Mouse (Mus musculus) lung, postnatal 36 days (tissue): ENCODE measurements around the gene Ifng.
"Not testable (repeated sequence)": the region's sequence is repeated elsewhere in the genome, so short reads cannot be mapped to it uniquely, and the experiment has no call there.

Experiments
- DNase-seq: peaks from one replicate; pipeline ENCODE4 v3.0.0; 2022; ENCODE audit warnings: mixed read lengths

Ifng gene

GRCm38 (mm10) chr10:118440742-118441240, at the start of gene Ifng:
TSS of gene Ifng (plus strand) at chr10:118441046.
- DNase-seq: no peak

GRCm38 (mm10) chr10:118399917-118400316, 40.9 kb upstream of the Ifng start:
- no peak for DNase-seq

DNA sequence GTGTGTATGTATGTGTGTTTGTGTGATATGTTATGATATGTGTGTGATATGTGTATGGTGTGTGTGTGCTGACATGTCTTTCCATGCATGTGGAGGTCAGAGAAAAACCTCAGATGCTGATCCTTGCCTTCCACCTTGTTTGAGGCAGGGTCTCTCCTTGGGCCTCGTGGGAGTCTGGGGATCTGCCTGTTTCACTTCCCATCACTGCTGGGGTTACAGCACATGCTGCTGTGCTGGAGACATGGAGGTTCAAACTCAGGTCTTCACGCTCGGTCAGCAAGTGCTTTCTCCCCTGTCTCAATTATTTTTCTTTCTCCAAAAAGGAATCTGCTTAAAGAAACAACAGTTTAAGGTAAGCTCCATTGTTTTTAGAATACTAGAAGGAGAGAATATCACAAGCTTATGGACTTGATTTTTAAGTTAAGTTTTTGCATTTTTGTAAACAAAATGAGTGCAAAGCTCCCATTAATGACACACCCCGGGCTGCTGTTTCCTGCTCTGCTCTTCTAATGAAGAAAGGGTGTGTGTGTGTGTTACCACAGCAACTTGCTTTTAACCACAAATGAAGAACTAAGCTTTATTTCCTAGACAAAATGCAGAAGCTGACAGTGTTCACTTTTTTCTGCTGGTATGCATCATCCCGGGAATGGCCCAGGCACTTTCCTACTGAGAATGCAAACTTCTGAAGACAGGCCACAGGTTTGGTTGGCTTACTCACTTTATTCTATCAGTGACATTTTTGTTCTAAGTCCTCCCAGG, 34.2 kb upstream of the Ifng start:
- DNase-seq: peak; percentile 44

DNA sequence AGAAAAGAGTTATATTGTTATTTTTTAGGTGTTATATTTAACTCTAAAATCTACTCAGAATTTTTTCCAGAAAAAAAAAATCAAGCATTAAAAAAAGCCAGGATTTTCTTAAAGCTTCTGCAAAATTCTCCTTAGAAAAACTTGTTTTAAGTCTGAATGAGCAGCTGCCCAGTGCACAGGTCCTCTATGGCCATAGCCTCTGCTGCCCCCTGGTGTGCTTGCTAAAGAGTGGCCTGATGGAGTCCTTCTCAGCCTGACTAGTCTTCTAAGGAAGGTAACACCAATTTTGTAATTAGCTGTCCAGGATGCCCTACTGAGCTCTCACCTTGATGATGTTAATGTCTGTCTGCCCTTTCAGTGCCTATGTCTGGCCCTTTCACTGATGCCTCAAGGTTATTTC, 29.5 kb upstream of the Ifng start:
- peak; percentile 13 for DNase-seq

- DNase-seq: no peak
Measured at GRCm38 (mm10) chr10:118412774-118413173, 28.1 kb upstream of the Ifng start.

DNA sequence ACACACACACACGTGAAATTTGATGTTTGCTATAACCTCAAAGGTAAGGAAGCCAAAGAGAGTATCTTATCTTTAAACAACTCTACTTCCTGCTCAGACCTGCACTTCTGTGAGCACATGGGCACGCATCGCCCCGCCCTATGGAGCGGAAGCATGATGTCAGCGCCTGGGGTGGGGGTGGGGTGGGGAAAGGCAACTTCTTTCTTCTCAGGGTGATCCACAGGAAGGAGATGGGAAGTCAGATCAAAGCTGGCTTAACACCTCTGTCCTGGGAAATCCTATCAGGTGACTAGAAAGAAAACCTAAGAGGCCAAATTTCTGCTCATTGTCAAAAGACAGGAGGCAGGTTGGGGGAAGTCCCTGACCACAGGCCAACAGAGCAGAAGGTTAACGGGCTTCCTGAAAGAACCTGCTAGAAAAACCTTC, 21.8 kb upstream of the Ifng start:
- DNase-seq: peak; percentile 33

GRCm38 (mm10) chr10:118420896-118421295, 19.9 kb upstream of the Ifng start:
- DNase-seq: no peak

GRCm38 (mm10) chr10:118435501-118435900, 5.3 kb upstream of the Ifng start:
- no peak for DNase-seq

- peak; percentile 33 for DNase-seq
Measured at GRCm38 (mm10) chr10:118441898-118442297, 1.1 kb downstream of the Ifng start.

DNA sequence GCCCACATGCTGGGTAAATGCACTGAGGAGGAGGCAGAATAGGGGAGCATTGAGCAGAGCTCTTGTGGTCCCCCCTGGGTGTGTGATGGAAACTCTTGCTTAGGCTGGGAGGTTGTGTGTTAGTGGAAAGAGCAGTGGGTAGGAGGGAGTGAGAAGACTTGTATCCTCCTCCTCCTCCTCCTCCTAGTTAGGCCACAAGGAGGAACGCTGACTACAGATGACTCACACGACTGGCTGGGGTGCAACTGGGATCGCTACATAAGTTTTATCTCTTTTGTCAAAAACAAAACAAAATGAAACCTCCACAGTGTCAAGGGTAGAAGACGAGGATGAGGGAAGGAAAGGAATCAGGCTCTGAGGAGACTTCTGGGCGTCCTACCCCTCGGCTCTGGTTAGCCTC, 2.2 kb downstream of the Ifng start:
- no peak for DNase-seq

- DNase-seq: no peak
Measured at GRCm38 (mm10) chr10:118445021-118445420, 4.2 kb downstream of the Ifng start.

DNA sequence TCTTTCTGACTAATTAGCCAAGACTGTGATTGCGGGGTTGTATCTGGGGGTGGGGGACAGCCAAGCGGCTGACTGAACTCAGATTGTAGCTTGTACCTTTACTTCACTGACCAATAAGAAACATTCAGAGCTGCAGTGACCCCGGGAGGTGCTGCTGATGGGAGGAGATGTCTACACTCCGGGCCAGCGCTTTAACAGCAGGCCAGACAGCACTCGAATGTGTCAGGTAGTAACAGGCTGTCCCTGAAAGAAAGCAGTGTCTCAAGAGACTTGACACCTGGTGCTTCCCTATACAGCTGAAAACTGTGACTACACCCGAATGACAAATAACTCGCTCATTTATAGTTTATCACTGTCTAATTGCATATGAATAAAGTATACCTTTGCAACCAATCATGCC, 4.7 kb downstream of the Ifng start:
- no peak for DNase-seq

DNA sequence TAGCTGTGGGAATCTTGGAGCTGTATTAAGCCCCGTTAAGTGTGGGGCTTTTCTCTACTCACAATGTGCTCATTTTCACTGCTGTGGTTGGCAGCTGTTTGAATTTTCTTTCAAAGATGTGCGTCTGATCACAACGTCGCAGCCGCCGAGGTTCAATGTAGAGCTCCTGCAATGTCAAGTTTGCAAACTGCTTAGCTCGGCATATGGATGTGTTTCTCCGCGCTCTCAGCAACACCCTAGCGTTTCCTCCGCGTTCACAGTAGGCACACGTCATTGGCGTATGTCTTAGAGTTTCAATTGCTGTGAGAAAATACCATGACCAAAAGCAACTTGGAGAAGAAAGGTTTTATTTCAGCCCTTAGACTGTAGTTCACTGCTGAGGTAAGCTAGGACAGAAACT, 5.1 kb downstream of the Ifng start:
- DNase-seq: no peak

- DNase-seq: no peak
Measured at GRCm38 (mm10) chr10:118451747-118452146, 10.9 kb downstream of the Ifng start.

DNA sequence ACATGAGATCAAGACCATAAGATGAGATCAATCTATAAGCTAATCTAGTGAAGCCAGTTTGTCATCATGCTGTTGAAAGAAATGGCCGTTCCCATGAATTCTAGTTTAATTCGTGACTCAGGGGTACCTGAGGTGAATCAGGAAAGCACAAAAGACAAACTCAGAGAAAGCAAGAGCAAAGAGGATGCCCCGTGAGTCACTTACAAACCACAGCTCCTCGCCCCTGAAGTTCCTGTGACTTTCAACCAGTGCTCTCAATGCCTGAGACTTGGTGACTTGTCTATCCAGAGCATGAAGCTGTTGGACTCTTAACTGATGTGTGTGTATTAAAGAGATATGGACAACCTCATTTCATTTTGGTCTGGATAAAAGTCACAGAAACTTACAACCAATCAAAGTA, 17.9 kb downstream of the Ifng start:
- no peak for DNase-seq

DNA sequence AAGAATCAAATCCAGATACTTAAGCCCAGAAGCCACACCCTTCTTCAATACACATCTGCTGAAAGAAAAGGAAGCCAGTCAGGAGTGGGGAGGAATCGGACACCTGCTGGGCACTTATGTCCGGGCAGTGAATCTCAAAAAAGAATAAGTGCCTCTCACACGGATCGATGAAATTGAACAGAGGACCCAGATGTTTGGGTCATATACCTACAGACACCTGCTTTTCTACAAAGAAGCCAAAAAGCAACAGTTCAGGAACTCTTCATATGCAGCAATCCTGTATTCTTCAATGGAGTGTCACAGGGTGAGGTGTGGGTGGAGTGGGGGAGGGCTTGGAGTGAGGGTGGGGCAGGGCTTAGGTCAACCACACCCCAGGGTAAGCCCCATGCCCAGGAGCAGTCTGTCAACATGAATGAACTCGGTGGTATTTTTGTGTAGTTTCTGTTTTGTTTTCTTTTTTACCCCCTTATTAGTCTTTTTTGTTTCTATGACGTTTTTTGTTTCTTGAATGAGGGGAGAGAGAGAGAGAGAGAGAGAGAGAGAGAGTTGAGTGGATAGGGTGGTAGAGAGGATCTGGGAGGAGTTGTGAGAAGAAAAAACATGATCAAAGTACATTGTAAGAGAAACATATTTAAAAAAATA, 20.4 kb downstream of the Ifng start:
- no peak for DNase-seq

GRCm38 (mm10) chr10:118466481-118466880, 25.6 kb downstream of the Ifng start:
- peak; percentile 26 for DNase-seq

DNA sequence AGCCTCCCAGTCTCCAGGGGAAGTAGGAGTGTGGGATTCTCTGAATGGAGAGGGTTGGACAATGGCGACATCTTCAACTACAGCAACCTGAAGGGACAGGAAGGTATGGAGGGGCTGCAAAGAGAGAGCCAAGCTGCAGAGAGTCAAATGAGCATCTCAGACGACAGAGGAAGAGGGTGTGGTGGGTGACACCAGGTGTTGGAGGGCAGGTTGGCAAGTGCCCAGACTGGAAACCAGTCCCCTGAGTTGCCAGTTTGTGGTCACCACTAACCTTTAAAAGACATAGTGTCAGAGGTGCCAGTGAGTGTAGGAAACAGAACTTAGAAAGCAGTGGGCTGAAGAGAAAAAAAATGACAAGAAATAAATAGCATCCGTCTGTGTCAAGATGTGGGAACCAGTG, 28.2 kb downstream of the Ifng start:
- peak; percentile 14 for DNase-seq

- DNase-seq: no peak
Measured at GRCm38 (mm10) chr10:118470296-118470957, 29.6 kb downstream of the Ifng start.

GRCm38 (mm10) chr10:118472846-118473245, 32.0 kb downstream of the Ifng start:
- DNase-seq: not testable (repeated sequence)

DNA sequence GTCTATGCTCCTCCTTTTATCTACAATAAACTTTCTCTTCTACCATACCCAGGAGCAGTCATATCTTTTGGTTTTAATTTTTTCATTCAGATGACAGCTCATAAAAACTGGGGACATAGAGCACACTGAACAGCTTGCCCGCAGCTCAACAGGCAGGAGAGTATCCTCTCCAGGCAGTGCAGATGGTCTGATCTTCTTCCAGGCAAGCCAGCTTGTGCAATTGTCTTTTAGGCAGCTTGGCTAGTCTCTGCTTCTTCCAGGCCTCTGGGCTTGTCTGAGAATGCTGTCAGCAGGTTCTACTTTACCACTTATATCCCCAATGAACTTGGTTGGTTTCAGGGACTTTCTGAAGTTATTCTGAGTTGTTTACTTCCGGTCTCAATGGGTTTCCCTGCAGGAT, 35.9 kb downstream of the Ifng start:
- no peak for DNase-seq

- no peak for DNase-seq
Measured at GRCm38 (mm10) chr10:118477297-118477696, 36.5 kb downstream of the Ifng start.

DNA sequence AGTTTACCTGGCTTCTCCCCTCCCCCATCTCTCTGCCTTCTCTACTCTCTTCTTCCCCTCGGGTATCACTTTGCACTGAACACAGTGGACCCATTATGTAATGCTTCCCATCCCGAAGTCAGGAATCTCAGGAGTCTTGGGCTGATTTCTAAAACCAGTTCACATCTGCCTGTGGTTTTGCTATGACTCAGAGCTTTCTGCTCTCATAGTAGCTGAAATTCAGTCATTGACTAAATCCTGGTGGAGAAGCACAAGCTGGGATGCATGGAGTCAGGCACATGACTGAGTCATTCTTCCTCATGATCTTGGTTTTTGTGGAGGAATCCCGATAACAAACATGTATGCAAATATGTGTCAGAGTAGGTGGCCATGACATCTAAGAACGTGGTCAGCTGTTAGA, 38.4 kb downstream of the Ifng start:
- no peak for DNase-seq

- no peak for DNase-seq
Measured at GRCm38 (mm10) chr10:118480118-118480517, 39.3 kb downstream of the Ifng start.
